Mouse (Mus musculus) gastrocnemius, postnatal 10 days (tissue): ENCODE results near the gene Grm2. TPM values are rescaled to one million over a fixed set of nuclear protein-coding genes. Genes with fewer than 3 reads are reported as not detected.
"Not testable (repeated sequence)": the region's sequence is repeated elsewhere in the genome, so short reads cannot be mapped to it uniquely, and the experiment has no call there.

Source experiments
- DNase-seq: peaks from one replicate; pipeline ENCODE4 v3.0.0; 2021; ENCODE audit warnings: mixed read lengths
- total RNA-seq, 2 experiments: library from RNA; stranded (reverse); gene quantifications; 2 replicates each; pipeline ENCODE4 v1.2.3; 2021

Grm2 gene
- total RNA-seq, 2 experiments from 2014 or later, result 0.09 TPM; not detected in 1

DNA sequence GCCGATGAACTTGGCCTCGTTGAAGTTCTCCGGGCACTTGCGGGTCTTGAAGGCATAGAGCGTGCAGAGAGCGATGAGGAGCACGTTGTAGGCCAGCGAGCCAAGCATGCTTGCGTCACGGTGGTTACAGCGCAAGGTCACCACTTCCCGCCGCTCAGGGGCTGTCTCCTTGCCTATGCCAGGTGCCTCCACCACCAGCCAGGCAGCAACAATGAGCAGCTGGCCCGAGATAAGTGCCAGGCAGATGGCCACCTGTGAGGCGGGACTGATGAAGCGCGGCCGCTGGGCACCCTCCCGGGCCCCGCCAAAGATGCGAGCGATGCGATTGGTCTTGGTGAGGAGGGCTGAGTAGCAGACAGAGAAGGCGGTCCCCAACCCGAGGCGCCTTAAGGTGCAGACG lies 8.7 kb downstream of the Grm2 start:
- no peak for DNase-seq

DNA sequence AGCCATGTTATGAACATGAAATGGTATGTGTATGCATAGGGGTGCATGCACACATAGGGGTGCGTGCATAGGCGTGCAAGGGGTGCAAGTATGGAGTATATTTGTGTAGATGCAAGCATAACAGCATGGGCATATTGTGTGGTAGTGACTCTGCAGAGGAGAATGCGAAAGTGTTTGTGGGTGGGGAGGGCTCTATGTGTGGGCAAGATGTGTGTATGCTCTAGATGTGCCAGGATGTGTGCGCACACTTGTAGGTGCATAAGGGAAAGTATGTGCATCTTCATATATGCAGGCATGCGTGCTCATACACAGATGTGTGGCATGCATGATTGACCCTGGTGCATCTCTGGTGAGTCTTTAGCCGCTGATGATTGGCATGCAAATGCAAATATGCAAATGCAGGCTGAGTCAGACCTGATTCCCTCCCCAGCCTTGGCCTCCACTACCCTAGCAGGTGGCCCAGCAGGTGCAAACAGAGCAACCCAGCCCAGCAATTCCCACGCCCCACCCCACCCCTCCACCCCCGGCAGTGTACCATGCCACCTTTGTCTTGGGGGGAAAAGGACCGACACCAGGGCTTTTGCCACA lies 10.1 kb downstream of the Grm2 start:
- DNase-seq, result no peak

DNA sequence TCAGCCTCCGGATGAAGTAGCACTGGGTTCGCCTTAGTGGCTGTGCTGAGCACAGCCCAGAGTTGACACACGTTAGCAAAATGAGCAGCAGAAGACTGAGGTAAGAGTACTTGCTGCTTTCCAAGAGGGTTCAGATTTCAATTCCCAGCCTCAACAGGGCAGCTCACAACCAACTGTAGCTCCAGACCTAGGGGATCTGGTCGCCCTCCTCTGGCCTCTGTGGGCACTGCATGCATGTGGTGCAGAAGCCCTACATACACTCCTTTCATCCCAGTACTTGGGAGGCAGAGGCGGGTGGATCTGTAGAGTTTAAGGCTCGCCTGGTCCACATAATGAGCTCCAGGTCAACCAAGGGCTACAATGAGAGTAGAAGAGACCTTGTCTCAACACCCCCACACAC lies 12.1 kb downstream of the Grm2 start:
- no peak for DNase-seq

DNA sequence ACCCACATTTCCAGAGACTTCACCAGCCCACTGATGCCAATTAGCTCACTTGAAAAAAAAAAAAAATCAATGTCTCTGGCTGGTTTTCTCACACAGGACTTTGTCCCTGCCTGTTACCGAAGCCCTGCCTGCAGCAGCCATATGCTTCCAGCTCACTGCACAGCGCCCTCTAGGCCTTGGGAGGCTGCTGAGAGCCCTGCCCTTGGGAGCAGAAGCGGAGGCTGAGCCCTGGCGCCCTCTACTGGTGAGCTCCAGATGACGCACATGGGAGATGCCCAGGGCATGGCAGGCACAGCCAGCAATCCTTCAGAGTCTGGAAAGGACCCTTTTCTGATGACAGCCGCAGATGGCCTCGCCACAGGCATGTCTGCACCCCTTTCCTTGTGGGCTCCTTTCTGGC lies 12.8 kb downstream of the Grm2 start:
- DNase-seq, result peak; percentile 76

DNA sequence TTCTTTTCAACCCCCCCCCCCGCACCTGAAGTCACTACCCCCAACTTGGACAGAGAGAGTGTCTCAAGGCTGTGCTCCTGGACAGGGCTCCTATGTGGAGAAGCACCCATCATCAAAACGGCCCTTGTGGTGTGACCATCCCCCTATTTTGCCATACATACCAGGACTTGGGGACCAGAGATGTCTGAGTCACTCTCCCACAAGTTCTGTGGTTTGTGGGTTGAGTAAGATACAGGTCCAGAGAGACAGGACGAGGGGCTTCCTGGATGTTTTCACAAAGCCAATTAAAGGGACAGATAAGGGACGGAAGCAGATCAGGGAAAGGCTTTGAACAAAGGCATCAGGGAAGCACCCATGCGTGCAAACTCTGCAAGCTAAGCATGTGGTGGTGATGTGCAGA lies 14.5 kb downstream of the Grm2 start:
- no peak for DNase-seq

DNA sequence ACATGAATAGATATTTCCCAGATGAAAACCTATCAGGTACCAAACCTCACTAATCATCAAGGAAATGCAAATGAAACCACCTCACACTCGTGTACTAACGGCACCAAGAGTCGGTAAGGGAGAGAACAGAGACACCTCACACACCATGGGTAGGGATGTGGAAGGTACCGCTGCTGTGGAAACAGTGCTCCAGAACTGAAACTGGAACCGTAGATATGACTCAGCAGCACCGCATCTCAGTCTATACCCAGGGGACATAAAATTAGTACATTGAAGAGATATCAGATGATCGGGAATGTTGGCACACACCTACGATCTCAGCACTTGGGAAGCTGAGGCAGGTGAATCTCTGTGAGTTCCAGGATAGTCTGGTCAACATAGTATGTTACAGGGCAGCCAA lies 17.7 kb downstream of the Grm2 start:
- no peak for DNase-seq

DNA sequence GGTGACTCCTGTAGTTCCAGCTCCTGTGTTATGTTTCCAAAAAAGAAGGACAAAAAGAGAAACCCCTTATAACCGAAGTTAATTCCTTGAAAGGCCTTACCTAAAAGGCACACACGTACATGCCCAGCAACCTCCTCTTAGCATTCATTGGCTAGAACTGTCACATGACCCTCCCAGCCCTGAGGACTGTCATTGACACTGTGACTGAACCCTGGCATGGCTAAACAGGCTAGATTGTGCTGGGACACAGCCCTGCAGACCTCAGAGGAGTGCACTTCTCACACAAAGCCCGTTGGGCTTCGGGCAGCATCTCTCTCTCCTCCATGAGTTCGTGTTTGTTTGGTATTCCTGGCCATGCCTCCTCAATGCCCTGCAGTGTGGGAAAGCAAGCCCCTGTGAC lies 23.7 kb downstream of the Grm2 start:
- DNase-seq, result no peak

DNA sequence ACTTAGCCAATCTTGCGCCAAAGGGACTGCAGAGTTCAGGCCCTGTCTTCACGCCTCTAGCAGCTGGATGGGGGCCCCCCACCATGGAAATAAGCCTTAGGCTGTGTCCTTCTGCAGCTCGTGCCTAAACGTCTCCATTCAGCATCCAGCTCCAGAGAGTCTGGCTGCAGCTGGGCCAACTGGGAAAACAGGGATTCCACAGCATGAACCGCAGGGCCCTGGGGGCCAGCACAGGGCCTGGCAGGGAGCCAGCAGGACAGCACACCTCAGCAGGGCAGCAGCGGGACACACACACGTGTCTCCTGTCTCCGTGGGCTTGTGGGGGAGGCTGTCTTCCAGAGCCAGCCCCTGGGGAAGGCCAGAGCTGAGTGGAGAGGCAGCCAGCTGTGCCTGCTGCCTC lies 28.1 kb downstream of the Grm2 start:
- not testable (repeated sequence) for DNase-seq

DNA sequence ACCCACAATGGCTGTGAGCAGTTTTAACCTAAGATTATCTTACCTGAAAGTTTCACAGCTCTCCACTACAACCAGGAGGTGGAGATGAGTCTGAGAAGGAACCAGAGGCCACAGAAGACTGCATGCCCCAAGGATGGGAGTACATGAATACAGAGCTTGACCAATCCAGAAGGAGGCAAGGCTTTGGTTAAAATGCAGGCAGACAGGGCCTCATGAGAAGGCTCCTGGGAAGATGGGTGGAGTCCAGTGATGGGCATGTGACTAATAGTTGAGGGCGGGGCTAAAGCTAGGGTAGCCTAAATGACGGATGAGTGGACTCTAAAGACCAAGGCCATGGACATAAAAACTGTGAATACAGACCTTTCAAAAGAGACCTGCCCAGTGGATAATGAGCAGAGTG lies 29.6 kb downstream of the Grm2 start, which contains the start of gene Iqcf6:
TSS of gene Iqcf6 (plus strand) at position 301 of the 400 bp plus-strand sequence.
- DNase-seq, result no peak

DNA sequence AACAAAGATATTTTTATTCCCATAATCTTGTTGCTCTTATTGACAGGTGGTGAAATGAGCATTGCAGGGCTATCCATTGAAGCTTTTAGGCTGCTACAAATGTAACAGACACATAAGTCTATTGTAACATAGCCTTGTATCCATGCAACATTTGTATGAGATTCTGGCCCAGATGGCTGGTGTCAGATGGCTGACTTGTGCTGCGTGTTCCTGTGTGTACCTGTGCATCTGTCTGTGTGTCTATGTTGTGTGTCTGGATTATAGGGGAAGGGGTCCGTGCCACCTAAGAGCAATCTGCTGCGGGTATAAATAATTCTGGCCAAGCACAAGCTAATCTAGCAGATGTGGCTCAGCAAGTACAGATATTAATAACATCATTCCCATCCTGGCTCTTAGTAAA lies 38.4 kb downstream of the Grm2 start:
- DNase-seq, result no peak

DNA sequence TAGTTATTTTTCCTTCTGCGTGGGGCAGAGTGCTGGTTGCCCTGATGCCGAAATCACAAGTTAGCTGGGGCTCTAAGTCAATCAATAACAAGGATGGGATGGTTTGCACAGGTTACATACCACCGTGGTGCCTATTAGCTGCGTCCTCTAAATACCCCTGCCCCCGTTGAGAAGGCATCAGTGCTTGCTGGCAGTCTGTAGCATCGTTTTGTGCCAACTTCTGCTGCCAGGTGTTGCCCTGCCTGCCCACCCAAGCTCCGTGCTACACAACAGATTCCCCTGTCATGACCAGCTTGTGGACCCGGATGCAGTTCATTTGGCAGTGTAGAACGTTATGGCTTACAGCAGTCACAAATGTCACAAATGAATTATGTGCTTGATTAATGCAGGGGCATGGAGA lies 39.6 kb downstream of the Grm2 start:
- DNase-seq, result no peak

DNA sequence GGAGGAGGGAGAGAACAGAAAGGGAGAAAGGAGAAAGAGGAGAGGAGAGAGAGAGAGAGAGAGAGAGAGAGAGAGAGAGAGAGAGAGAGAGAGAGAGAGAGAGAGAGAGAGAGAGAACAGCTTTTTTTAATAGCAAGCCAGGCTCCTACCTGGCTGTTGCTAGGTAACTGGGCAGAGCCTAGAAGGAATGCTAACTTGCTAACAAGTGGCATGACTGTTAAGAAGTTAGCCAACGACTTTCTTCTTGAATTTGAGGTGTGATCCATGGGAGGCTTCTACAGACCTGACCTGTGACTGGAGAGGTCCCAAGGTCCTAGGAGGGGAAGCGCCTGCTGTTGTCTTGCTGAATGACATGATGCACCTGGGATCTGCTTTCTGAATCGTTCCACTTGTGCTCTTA lies 41.3 kb downstream of the Grm2 start:
- no peak for DNase-seq

DNA sequence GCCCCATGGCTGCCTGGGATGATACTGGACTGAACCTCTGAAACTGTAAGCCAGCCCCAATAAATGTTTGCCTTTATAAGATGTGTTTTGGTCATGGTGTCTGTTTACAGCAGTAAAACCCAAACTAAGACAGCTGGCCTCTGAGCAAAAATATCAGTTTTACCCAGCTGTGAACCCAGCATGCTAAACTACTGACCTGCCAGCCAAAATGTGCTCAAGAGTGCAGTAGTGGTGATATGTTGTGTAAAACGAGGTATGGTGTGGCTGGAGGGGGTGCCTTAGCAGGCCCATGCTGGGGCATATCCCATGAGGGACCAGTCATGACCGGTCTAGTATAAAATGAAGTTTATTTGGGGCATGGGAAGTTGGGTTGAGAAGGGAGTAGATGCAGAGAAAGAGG lies 41.9 kb downstream of the Grm2 start:
- no peak for DNase-seq

DNA sequence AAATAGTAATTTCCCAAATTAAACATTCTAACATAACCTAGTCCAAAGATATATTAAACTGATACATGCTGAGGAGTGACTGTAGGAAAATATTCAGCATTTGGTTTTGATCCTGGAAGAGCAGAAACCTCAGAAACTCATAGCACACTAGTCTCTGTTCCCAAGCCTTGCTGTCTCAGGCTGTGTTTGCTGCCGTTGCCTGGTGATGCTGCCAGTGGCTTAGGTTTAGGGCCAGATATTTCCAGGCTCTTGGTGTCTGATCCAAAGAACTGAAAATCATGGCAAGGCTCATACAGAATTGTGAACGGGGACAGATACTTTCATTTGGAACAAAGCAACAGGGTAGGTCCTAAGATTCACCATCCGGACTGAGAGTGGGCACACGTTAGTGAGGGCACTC lies 45.2 kb downstream of the Grm2 start:
- no peak for DNase-seq

DNA sequence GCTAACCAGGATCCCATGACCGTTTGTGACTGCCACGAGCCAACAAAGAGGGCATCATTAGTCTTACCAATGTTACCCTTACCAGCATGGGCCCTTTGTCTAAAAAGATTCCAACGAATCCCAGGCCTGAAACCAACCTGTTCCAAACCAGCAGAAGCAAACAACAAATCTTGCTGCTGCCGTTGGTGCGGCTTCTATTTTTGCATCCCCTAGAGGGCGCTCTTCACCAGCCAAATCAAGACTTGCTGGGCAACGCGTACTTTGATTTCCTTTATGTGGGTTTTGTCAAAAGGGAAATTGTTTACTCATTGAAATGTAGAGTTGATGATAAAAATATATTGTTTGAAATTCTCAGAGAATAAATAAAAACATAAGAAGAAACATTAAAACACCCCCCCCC lies 55.3 kb downstream of the Grm2 start:
- peak; percentile 29 for DNase-seq

DNA sequence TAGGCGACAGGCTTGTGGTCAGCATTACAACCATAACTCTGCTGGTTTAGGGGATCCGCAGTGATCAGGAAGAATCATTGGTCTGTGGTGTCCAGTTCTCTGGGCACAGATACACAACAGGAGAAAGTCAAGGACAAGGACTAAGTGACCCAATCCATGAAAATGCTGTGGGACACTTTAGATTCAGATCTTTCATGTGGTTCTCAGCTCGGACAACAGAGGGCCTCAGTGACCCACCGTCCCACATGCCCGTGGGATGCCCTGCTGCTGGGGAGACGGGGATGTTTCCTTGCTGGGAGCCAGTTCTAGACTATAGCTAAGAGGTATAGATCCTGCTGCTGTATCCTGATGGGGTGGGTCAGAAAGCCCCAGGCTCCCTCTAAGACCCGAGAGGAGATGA lies 57.4 kb downstream of the Grm2 start:
- no peak for DNase-seq

DNA sequence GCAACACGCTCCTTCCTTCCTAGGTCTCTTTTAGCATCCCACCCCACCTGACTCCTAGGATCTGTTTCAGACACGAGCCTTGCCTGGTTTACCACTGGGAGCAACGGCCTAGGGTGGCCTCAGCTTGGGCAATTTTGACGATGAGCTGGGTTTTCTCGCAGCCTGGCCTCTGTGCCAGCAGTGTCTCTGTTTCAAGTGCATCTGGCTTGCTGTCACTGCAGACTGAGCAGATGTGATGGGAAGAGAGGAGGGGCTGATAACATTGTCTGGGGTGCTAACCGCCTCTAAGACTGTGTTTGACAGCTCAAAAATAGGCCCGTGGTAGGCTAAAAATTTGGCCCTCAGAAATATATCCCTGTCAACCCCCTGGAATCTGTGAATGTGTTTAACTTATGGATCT lies 60.0 kb downstream of the Grm2 start:
- DNase-seq, result no peak

DNA sequence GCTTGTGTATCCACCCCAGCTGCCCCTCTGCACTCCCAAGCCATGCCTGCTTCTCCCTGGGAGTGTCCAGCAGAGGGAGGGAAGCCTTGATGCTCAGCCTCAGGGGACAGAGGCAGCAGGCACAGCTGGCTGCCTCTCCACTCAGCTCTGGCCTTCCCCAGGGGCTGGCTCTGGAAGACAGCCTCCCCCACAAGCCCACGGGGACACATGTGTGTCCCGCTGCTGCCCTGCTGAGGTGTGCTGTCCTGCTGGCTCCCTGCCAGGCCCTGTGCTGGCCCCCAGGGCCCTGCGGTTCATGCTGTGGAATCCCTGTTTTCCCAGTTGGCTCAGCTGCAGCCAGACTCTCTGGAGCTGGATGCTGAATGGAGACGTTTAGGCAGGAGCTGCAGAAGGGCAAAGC lies 60.5 kb downstream of the Grm2 start:
- not testable (repeated sequence) for DNase-seq

Other genes starting within 250 kb of the Grm2 start
- gene Rpl29, start 226.6 kb downstream of the Grm2 start, total RNA-seq, result 100 to 1,000 TPM; 456 to 462 TPM
- gene Acy1, start 217.8 kb downstream of the Grm2 start, total RNA-seq, result 10 to 100 TPM; 12.3 to 12.5 TPM
- gene Abhd14b, start 208.6 kb downstream of the Grm2 start, total RNA-seq, result 1 to 10 TPM; 6.3 to 7.5 TPM
- 10 to 100 TPM; 13.5 to 15.3 TPM for gene Abhd14a, start 208.4 kb downstream of the Grm2 start, total RNA-seq
- gene Pcbp4, start 202.8 kb downstream of the Grm2 start, total RNA-seq, result 10 to 100 TPM; 54.2 to 68.2 TPM
- gene Gpr62, start 190.1 kb downstream of the Grm2 start, total RNA-seq, result under 1 TPM; 0.19 to 0.52 TPM
- 10 to 100 TPM; 17.7 to 19.4 TPM for gene Rrp9, start 180.1 kb downstream of the Grm2 start, total RNA-seq
- 10 to 100 TPM; 51.6 to 55.7 TPM for gene Parp3, start 179.1 kb downstream of the Grm2 start, total RNA-seq
- gene Iqcf1, start 156.1 kb downstream of the Grm2 start, total RNA-seq, result not detected
- gene Iqcf5, start 141.5 kb downstream of the Grm2 start, total RNA-seq, result not detected
- not detected for gene Iqcf3, start 94.5 kb downstream of the Grm2 start, total RNA-seq
- not detected for gene Iqcf4, start 85.1 kb downstream of the Grm2 start, total RNA-seq
- not detected for gene Iqcf6, start 29.5 kb downstream of the Grm2 start, total RNA-seq
- 10 to 100 TPM; 18.9 to 21.7 TPM for gene Tex264, start 29.8 kb upstream of the Grm2 start, total RNA-seq
- gene Rad54l2, start 133.1 kb upstream of the Grm2 start, total RNA-seq, result 10 to 100 TPM in 1 of 2 experiments, 1 to 10 TPM in 1; 8.5 to 11.5 TPM
- gene Dcaf1, start 165.8 kb upstream of the Grm2 start, total RNA-seq, result 10 to 100 TPM; 14.8 to 20.6 TPM
- 10 to 100 TPM; 12.1 to 14.9 TPM for gene Rbm15b, start 231.3 kb upstream of the Grm2 start, total RNA-seq
- gene Manf, start 235.9 kb upstream of the Grm2 start, total RNA-seq, result 10 to 100 TPM; 54.1 to 64.3 TPM